Mouse (Mus musculus): ENCODE measurements around the gene Gm11172. TPM values are rescaled to one million over a fixed set of nuclear protein-coding genes. Genes with fewer than 3 reads are reported as not detected.
A peak's percentile ranks its signal among the peaks of the same experiment; 100 is the strongest.

The Gm11172 gene
- polyA plus RNA-seq, 1 experiment from 2014 or later, result not detected

GRCm38 (mm10) chr16:10783883-10784792, 28.6 kb upstream of the Gm11172 start:
- Histone ChIP-seq H3K4me1 (ENCODE audit: control insufficient read depth, insufficient read depth, low read depth, low read length) (peaks cover 12% of the 10 kb centered on the region), H3K4me2 (ENCODE audit: low read length) (peak overlapping the region; percentile 99), H3K27ac (ENCODE audit: low read depth, low read length) (peak overlapping the region; percentile 96), H3K9ac (ENCODE audit: low read depth, low read length) (peak overlapping the region; percentile 86), H3K4me3 (ENCODE audit: low read length) (peak overlapping the region; percentile 79), H3K9me3 (ENCODE audit: control insufficient read depth, low read length) (no peaks in the 10 kb centered on the region), H3K27me3 (replicated peaks; ENCODE audit: control insufficient read depth, insufficient read depth, low read length) (no peaks in the 10 kb centered on the region), H3K36me3 (ENCODE audit: control insufficient read depth, insufficient read depth, low read length) (no peaks in the 10 kb centered on the region)
- no peak for ATAC-seq
- WGBS, result 2% methylated on average over 81 of the region's 81 CpGs

- peaks cover 12% of the 10 kb centered on the region for H3K4me1 ChIP-seq (ENCODE audit: control insufficient read depth, insufficient read depth, low read depth, low read length)
- H3K27ac ChIP-seq (ENCODE audit: low read depth, low read length), result peak overlapping the region; percentile 96
- H3K4me2 ChIP-seq (ENCODE audit: low read length), result peak overlapping the region; percentile 99
- peak; percentile 91 for ATAC-seq
- H3K36me3 ChIP-seq (ENCODE audit: control insufficient read depth, insufficient read depth, low read length), result no peaks in the 10 kb centered on the region
- no peaks in the 10 kb centered on the region for H3K27me3 ChIP-seq (replicated peaks; ENCODE audit: control insufficient read depth, insufficient read depth, low read length)
- peak overlapping the region; percentile 86 for H3K9ac ChIP-seq (ENCODE audit: low read depth, low read length)
- no peaks in the 10 kb centered on the region for H3K9me3 ChIP-seq (ENCODE audit: control insufficient read depth, low read length)
- WGBS, result 0% methylated on average over 34 of the region's 55 CpGs
- peak overlapping the region; percentile 79 for H3K4me3 ChIP-seq (ENCODE audit: low read length)
These were observed 27.8 kb upstream of the Gm11172 start for GRCm38 (mm10) chr16:10784793-10785370.

GRCm38 (mm10) chr16:10785371-10786231, 27.1 kb upstream of the Gm11172 start, which contains the start of gene Socs1:
Socs1 (minus strand) TSS chr16:10785536.
- no peaks in the 10 kb centered on the region for H3K36me3 ChIP-seq (ENCODE audit: control insufficient read depth, insufficient read depth, low read length)
- peak; percentile 92 for ATAC-seq
- no peaks in the 10 kb centered on the region for H3K9me3 ChIP-seq (ENCODE audit: control insufficient read depth, low read length)
- WGBS, result under 1% methylated on average over 55 of the region's 59 CpGs
- peak within 1 kb of the TSS; percentile 99 for H3K4me2 ChIP-seq (ENCODE audit: low read length)
- H3K9ac ChIP-seq (ENCODE audit: low read depth, low read length), result peak within 1 kb of the TSS; percentile 86
- H3K4me1 ChIP-seq (ENCODE audit: control insufficient read depth, insufficient read depth, low read depth, low read length), result peaks cover 12% of the 10 kb centered on the region
- peak within 1 kb of the TSS; percentile 96 for H3K27ac ChIP-seq (ENCODE audit: low read depth, low read length)
- no peaks in the 10 kb centered on the region for H3K27me3 ChIP-seq (replicated peaks; ENCODE audit: control insufficient read depth, insufficient read depth, low read length)
- H3K4me3 ChIP-seq (ENCODE audit: low read length), result peak within 1 kb of the TSS; percentile 79

- Histone ChIP-seq H3K4me3 (ENCODE audit: low read length) (peak overlapping the region; percentile 79), H3K36me3 (ENCODE audit: control insufficient read depth, insufficient read depth, low read length) (no peaks in the 10 kb centered on the region), H3K27ac (ENCODE audit: low read depth, low read length) (peak overlapping the region; percentile 96), H3K4me2 (ENCODE audit: low read length) (peak overlapping the region; percentile 99), H3K4me1 (ENCODE audit: control insufficient read depth, insufficient read depth, low read depth, low read length) (peaks cover 12% of the 10 kb centered on the region), H3K9ac (ENCODE audit: low read depth, low read length) (peak overlapping the region; percentile 86), H3K9me3 (ENCODE audit: control insufficient read depth, low read length) (no peaks in the 10 kb centered on the region), H3K27me3 (replicated peaks; ENCODE audit: control insufficient read depth, insufficient read depth, low read length) (no peaks in the 10 kb centered on the region)
- ATAC-seq, result peak; percentile 40
- WGBS, result 1% methylated on average over 9 of the region's 9 CpGs
These were observed 26.4 kb upstream of the Gm11172 start for GRCm38 (mm10) chr16:10786288-10786687.

- H3K4me3 ChIP-seq (ENCODE audit: low read length), result no peak overlapping the region
- H3K27ac ChIP-seq (ENCODE audit: low read depth, low read length), result 0 out of 2 replicates have a peak overlapping the region, but pooled peaks have one; percentile 96
- 55% methylated on average over 4 of the region's 4 CpGs for WGBS
- ATAC-seq, result no peak
- no peaks in the 10 kb centered on the region for H3K36me3 ChIP-seq (ENCODE audit: control insufficient read depth, insufficient read depth, low read length)
- no peaks in the 10 kb centered on the region for H3K9me3 ChIP-seq (ENCODE audit: control insufficient read depth, low read length)
- no peak overlapping the region for H3K9ac ChIP-seq (ENCODE audit: low read depth, low read length)
- H3K4me2 ChIP-seq (ENCODE audit: low read length), result no peak overlapping the region; the same call in 1 of the 2 replicates
- H3K4me1 ChIP-seq (ENCODE audit: control insufficient read depth, insufficient read depth, low read depth, low read length), result peaks cover 12% of the 10 kb centered on the region
- H3K27me3 ChIP-seq (replicated peaks; ENCODE audit: control insufficient read depth, insufficient read depth, low read length), result no peaks in the 10 kb centered on the region
These were observed 25.8 kb upstream of the Gm11172 start for GRCm38 (mm10) chr16:10786782-10787547.

GRCm38 (mm10) chr16:10787548-10788058, 25.1 kb upstream of the Gm11172 start:
- H3K27me3 ChIP-seq (replicated peaks; ENCODE audit: control insufficient read depth, insufficient read depth, low read length), result no peaks in the 10 kb centered on the region
- no peak overlapping the region for H3K4me2 ChIP-seq (ENCODE audit: low read length)
- no peak for ATAC-seq
- H3K27ac ChIP-seq (ENCODE audit: low read depth, low read length), result no peak overlapping the region
- no peaks in the 10 kb centered on the region for H3K36me3 ChIP-seq (ENCODE audit: control insufficient read depth, insufficient read depth, low read length)
- no peak overlapping the region for H3K9ac ChIP-seq (ENCODE audit: low read depth, low read length)
- H3K4me3 ChIP-seq (ENCODE audit: low read length), result no peak overlapping the region
- 80% methylated on average over 7 of the region's 7 CpGs for WGBS
- H3K9me3 ChIP-seq (ENCODE audit: control insufficient read depth, low read length), result no peaks in the 10 kb centered on the region
- H3K4me1 ChIP-seq (ENCODE audit: control insufficient read depth, insufficient read depth, low read depth, low read length), result peaks cover 8% of the 10 kb centered on the region

GRCm38 (mm10) chr16:10788271-10788670, 24.4 kb upstream of the Gm11172 start, which contains the start of gene Tnp2:
Tnp2 (minus strand) TSS chr16:10788660.
- no peak for ATAC-seq
- 55% methylated on average over 16 of the region's 16 CpGs for WGBS
- Histone ChIP-seq H3K27me3 (replicated peaks; ENCODE audit: control insufficient read depth, insufficient read depth, low read length) (no peaks in the 10 kb centered on the region), H3K9ac (ENCODE audit: low read depth, low read length) (no peak within 1 kb of the TSS), H3K9me3 (ENCODE audit: control insufficient read depth, low read length) (no peaks in the 10 kb centered on the region), H3K4me1 (ENCODE audit: control insufficient read depth, insufficient read depth, low read depth, low read length) (peaks cover 8% of the 10 kb centered on the region), H3K27ac (ENCODE audit: low read depth, low read length) (no peak within 1 kb of the TSS), H3K36me3 (ENCODE audit: control insufficient read depth, insufficient read depth, low read length) (no peaks in the 10 kb centered on the region), H3K4me2 (ENCODE audit: low read length) (no peak within 1 kb of the TSS), H3K4me3 (ENCODE audit: low read length) (no peak within 1 kb of the TSS)

GRCm38 (mm10) chr16:10788866-10789265, 23.8 kb upstream of the Gm11172 start:
- Histone ChIP-seq H3K27ac (ENCODE audit: low read depth, low read length) (no peak overlapping the region), H3K36me3 (ENCODE audit: control insufficient read depth, insufficient read depth, low read length) (no peaks in the 10 kb centered on the region), H3K27me3 (replicated peaks; ENCODE audit: control insufficient read depth, insufficient read depth, low read length) (no peaks in the 10 kb centered on the region), H3K9me3 (ENCODE audit: control insufficient read depth, low read length) (no peaks in the 10 kb centered on the region), H3K4me1 (ENCODE audit: control insufficient read depth, insufficient read depth, low read depth, low read length) (peaks cover 6% of the 10 kb centered on the region), H3K4me2 (ENCODE audit: low read length) (no peak overlapping the region), H3K4me3 (ENCODE audit: low read length) (no peak overlapping the region), H3K9ac (ENCODE audit: low read depth, low read length) (no peak overlapping the region)
- WGBS, result 61% methylated on average over 4 of the region's 4 CpGs
- ATAC-seq, result no peak
